Mouse (Mus musculus): ENCODE results near the gene Epha2.

Epha2 gene

GRCm38 (mm10) chr4:141325636-141326035 lies 24.6 kb downstream of the Epha2 start:
- in situ Hi-C loops (cut with MboI, MseI), result loop anchor here (25.0 kb wide), 1 partner anchor 1687 kb away; no protein-coding TSS in a partner anchor

GRCm38 (mm10) chr4:141327075-141327474 lies 26.0 kb downstream of the Epha2 start:
- in situ Hi-C loops (cut with MboI, MseI), result loop anchor here (25.0 kb wide), 1 partner anchor 1685 kb away; no protein-coding TSS in a partner anchor

- in situ Hi-C loops (cut with MboI, MseI), result loop anchor here (25.0 kb wide), 1 partner anchor 1684 kb away; no protein-coding TSS in a partner anchor
Observed at GRCm38 (mm10) chr4:141328742-141329141, 27.7 kb downstream of the Epha2 start.

GRCm38 (mm10) chr4:141329968-141330367 lies 28.9 kb downstream of the Epha2 start:
- in situ Hi-C loops (cut with MboI, MseI), result loop anchor here (25.0 kb wide), 1 partner anchor 1682 kb away; no protein-coding TSS in a partner anchor

GRCm38 (mm10) chr4:141331446-141331845 lies 30.4 kb downstream of the Epha2 start:
- in situ Hi-C loops (cut with MboI, MseI), result loop anchor here (25.0 kb wide), 1 partner anchor 1681 kb away; no protein-coding TSS in a partner anchor

GRCm38 (mm10) chr4:141332258-141332657 lies 31.2 kb downstream of the Epha2 start:
- in situ Hi-C loops (cut with MboI, MseI), result loop anchor here (25.0 kb wide), 1 partner anchor 1680 kb away; no protein-coding TSS in a partner anchor

GRCm38 (mm10) chr4:141334695-141335094 lies 33.7 kb downstream of the Epha2 start:
- in situ Hi-C loops (cut with MboI, MseI), result loop anchor here (25.0 kb wide), 1 partner anchor 1678 kb away; no protein-coding TSS in a partner anchor

GRCm38 (mm10) chr4:141335263-141335796 lies 34.3 kb downstream of the Epha2 start:
- in situ Hi-C loops (cut with MboI, MseI), result loop anchor here (25.0 kb wide), 1 partner anchor 1677 kb away; no protein-coding TSS in a partner anchor

- in situ Hi-C loops (cut with MboI, MseI), result loop anchor here (25.0 kb wide), 1 partner anchor 1676 kb away; no protein-coding TSS in a partner anchor
Observed at GRCm38 (mm10) chr4:141336196-141336595, 35.2 kb downstream of the Epha2 start.

- in situ Hi-C loops (cut with MboI, MseI), result loop anchor here (25.0 kb wide), 1 partner anchor 1674 kb away; no protein-coding TSS in a partner anchor
Observed at GRCm38 (mm10) chr4:141337986-141338385, 36.9 kb downstream of the Epha2 start.

- in situ Hi-C loops (cut with MboI, MseI), result loop anchor here (25.0 kb wide), 1 partner anchor 1673 kb away; no protein-coding TSS in a partner anchor
Observed at GRCm38 (mm10) chr4:141338853-141339252, 37.8 kb downstream of the Epha2 start.

- in situ Hi-C loops (cut with MboI, MseI), result loop anchor here (25.0 kb wide), 1 partner anchor 1671 kb away; no protein-coding TSS in a partner anchor
Observed at GRCm38 (mm10) chr4:141341477-141341876, 40.4 kb downstream of the Epha2 start.

GRCm38 (mm10) chr4:141343515-141343914 lies 42.5 kb downstream of the Epha2 start:
- in situ Hi-C loops (cut with MboI, MseI), result loop anchor here (25.0 kb wide), 1 partner anchor 1669 kb away; no protein-coding TSS in a partner anchor

GRCm38 (mm10) chr4:141345219-141345618 lies 44.2 kb downstream of the Epha2 start:
- in situ Hi-C loops (cut with MboI, MseI), result loop anchor here (25.0 kb wide), 1 partner anchor 1667 kb away; no protein-coding TSS in a partner anchor

- in situ Hi-C loops (cut with MboI, MseI), result loop anchor here (25.0 kb wide), 1 partner anchor 1665 kb away; no protein-coding TSS in a partner anchor
Observed at GRCm38 (mm10) chr4:141347365-141347797, 46.3 kb downstream of the Epha2 start.

- in situ Hi-C loops (cut with MboI, MseI), result loop anchor here (25.0 kb wide), 1 partner anchor 1664 kb away; no protein-coding TSS in a partner anchor
Observed at GRCm38 (mm10) chr4:141348616-141349015, 47.6 kb downstream of the Epha2 start.

GRCm38 (mm10) chr4:141350015-141350414 lies 49.0 kb downstream of the Epha2 start:
- in situ Hi-C loops (cut with MboI, MseI), result no loop called here

- in situ Hi-C loops (cut with MboI, MseI), result no loop called here
Observed at GRCm38 (mm10) chr4:141351972-141352371, 50.9 kb downstream of the Epha2 start.

GRCm38 (mm10) chr4:141352986-141353385 lies 51.9 kb downstream of the Epha2 start:
- in situ Hi-C loops (cut with MboI, MseI), result no loop called here

GRCm38 (mm10) chr4:141353868-141354267 lies 52.8 kb downstream of the Epha2 start:
- in situ Hi-C loops (cut with MboI, MseI), result no loop called here

- in situ Hi-C loops (cut with MboI, MseI), result no loop called here
Observed at GRCm38 (mm10) chr4:141357811-141358210, 56.8 kb downstream of the Epha2 start.

- in situ Hi-C loops (cut with MboI, MseI), result no loop called here
Observed at GRCm38 (mm10) chr4:141359222-141359621, 58.2 kb downstream of the Epha2 start.

- in situ Hi-C loops (cut with MboI, MseI), result loop anchor here (5.0 kb wide), 1 partner anchor 84 kb away; no protein-coding TSS in a partner anchor
Observed at GRCm38 (mm10) chr4:141360846-141361245, 59.8 kb downstream of the Epha2 start.
